Mouse (Mus musculus) heart, adult 9 months (tissue): ENCODE data around the gene Gm20547.
"Not testable (repeated sequence)": the region's sequence is repeated elsewhere in the genome, so short reads cannot be mapped to it uniquely, and the experiment has no call there.

ENCODE experiments used
- DNase-seq, 2 experiments: peaks; one replicate each; pipeline ENCODE4 v3.0.0; 2022; ENCODE audit warnings: low spot score in 2 of 2

The Gm20547 gene

DNA sequence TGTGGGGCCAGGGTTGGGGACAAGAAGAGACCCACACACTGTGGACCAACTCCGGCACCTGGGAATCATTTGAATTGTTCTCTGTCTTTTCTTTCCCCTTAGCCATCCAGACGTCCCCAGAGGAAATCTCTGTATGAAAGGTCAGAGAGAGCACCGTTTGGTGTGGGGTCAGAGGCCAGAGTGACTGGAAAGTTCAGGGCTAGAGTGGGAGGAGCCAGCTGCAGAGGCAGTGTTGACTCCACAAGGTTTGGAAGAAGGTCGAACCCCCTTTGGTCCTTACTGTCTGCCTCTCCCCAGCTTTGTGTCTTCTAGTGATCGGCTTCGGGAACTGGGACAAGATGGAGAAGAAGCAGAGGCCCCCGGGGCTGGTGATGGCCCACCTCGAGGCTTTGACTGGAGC is 28.3 kb downstream of the Gm20547 start:
- no peak for DNase-seq

DNA sequence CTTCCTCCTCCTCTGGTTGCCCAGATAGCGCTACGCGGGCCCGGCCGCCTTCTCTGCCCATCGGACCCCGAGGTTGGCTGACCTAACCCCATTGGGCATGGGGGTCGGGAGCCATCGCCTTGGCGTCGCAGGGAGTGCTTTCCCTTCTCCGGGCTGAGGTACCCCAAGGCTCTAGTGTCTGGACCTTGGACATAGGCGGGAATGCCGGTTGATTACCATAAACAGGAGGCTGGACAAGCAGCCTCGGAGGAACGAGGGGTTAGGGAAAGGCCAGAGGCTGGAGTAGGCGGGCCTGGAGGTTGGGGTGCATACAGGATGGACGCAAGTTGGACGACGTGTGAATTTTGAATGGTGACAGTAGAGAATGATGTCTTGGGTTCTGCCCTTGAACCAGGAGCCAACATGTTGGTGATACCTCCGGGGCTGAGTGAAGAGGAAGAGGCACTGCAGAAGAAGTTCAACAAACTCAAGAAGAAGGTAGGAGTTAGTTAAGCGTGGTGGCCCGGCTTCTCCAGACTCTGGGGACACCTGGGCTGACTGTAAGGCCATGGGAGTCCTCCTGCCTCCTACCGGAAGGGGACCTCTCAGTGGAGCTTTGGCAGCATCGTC is 31.2 kb downstream of the Gm20547 start:
- no peak for DNase-seq

DNA sequence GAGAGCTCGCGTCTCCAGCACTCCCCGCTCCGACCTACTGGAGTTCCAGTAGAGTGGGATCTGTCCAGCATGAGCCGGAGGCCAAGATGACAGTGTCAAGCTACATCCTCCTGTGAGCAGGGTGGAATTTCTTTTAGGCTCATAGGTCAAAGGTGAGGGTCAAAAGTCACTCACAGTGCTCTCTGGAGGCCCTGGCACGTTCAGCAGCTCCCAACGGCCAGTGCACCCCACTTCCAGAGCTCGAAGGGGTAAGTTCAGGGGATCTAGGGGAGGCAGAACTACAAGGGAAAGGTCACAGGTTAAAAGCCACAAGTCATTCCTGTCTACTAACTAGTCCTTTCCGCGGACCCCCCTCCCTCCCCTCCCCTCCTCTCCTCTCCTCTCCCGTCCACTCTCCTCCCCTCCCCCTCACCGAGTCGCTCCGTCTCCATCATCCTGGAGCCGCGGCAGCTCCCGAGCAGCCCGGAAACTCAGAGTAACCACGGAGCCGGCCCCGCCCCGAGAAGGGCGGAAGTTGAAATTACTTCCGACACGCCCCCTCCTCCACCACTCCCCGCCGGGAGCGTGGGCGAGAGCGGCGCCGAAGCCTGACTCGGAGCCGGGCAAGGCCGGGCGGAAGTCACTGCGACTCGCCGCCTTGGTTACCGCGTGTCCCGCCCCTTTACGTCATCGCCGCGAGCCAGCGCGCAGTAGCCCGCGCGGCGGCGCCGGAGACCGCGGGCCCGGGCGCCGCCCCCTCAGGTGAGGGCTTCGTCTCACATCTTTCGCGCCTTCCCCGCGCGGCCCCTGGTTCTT is 31.9 kb downstream of the Gm20547 start, which contains the start of the genes Skiv2l and Nelfe:
Skiv2l (minus strand) TSS at position 489 of the 795 bp plus-strand sequence.
Nelfe (plus strand) TSS at position 670 of the 795 bp plus-strand sequence.
- DNase-seq = peak; percentile 93 to 97

DNA sequence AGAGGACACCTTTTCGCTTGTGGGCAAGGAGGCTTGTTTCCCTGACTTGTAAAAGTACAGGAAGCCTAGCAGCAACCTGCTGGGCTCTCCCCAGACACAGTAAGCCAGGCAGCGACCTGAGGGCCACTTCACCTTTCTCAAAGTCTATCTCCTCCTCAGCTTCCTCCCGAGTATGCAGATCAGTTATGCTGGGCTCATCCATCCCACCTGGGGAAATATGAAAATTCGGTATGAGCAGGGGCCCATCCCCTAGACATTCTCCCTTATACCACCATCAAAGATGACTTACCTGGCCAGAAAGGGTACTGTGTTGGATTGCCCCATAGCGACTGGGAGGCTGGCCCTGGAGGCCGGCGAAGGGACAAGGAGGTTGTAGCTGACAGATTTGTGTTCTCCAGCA is 34.2 kb downstream of the Gm20547 start:
- DNase-seq = no peak

DNA sequence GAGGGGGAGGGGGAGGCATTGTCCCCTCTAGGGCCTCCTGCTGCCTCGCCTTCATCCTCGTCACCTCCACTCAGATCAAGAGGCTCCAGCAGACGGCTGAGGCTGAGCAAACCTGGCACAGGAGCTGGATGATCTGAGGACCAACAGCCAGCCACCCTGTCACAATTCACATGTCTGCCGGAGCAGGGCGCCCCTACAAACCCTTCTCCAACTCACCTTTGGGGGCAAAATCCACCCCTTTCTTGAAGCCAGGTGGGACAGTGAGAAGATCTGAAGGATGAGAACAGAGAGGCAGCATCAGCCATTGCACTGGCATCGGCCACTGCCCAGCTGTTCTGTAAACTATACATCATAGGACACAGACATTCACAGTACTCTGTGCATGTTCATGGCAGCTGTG is 34.6 kb downstream of the Gm20547 start:
- DNase-seq = no peak

DNA sequence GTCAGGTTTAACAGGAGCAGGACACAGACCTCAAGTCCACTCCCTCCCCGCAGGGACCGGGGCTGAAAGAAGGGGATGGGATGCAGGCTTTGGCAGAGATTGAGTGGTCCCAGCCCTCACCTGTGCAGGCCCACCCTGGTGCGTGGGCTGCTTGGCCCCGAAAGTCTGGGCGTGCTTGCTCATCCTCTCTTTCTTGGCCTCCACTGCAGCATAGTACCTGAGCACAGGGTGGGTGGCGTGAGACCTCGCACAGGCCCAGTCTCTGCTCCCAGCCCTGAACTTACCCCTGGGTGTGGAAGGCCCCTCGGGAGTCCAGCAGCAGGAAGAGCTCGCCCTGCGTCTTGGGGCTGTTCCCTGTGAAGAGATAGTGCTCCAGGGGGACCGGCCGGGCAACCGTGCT is 37.0 kb downstream of the Gm20547 start:
- no peak for DNase-seq

DNA sequence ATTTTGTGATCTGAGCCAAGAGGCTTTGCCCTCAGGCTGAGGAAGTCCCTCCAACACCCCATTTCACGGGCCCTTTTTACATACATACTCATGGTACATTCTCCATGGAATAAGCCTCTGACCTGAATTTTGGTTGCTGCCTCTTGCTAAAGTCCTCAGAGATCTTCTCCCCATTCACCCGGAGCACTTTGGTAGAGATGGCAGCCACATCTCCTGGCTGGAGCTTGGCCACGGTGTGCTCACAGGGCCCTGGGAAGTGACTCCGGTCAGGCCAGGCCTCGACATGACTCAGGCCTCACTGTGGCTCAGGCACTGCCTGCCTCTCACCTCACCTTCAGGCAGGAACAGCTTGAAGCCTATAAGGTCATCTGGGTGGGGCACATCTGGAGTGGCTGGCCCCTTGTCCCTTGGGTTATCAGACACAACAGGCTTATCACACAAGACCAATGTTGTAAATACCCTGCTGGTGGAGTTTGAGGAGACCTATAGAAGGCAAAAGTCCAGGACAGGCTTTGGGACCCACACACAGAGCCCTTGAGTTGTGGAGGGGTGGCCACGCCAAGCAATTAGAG is 41.0 kb downstream of the Gm20547 start:
- DNase-seq = no peak

DNA sequence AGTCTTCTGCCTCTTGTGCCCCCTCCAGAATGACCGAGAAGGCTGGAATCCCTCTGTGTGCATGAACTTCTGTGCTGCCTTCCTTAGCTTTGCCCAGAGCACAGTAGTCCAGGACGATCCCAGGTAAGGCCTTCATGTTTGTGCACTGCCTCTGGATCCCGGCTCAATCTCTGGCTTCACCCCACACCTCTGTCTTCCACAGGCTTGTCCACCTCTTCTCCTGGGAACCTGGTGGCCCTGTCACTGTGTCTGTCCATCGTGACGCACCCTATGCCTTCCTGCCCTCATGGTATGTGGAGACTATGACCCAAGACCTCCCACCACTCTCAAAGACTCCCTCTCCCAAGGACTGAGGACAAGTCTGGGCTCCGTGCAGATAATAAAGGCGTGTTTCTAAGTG is 43.1 kb downstream of the Gm20547 start:
- no peak for DNase-seq

DNA sequence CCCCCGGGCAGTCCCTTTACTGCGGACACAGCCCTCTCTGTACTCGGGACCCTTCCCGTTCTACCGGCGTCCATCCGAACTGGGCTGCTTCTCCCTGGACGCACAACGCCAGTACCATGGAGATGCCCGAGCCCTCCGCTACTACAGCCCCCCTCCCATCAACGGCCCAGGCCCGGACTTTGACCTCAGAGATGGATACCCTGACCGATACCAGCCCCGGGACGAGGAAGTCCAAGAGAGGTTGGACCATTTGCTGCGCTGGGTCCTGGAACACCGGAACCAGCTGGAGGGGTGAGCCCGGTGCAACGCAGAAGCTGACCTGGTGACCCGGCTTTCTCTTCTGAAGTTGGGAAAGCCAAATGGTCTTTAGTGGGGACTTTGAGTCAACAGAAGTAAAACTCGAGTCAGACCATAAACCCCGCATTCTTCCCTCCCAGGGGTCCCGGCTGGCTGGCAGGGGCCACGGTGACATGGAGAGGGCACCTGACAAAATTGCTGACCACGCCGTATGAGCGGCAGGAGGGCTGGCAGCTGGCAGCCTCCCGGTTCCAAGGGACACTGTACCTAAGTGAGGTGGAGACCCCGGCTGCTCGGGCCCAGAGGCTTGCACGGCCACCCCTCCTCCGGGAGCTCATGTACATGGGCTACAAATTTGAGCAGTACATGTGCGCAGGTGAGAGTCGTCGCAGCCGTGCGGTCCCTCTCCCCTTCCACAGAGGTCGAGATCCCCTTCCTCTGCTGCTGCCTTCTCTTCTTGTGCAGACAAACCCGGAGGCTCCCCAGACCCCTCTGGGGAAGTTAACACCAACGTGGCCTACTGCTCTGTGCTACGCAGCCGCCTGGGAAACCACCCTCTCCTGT is 44.1 kb downstream of the Gm20547 start:
- peak; percentile 11 to 30 for DNase-seq

DNA sequence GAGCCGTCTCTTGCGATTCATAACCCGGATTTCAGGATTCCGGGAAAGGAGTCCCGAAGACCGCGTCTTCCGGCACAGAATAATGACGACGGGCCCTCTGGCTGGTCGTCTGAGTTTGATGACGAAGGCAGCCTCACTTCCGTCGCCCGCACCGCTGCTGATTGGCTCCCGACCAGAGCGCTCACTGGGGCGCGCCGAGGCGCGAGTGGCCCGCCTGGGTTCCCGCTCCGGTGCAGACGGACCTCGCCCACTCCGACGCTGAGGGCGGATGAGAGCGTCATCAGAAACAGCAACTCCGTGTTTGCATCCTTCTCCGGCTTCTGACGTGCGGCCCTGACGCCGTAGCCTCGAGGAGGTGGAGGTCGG is 45.0 kb downstream of the Gm20547 start, which contains the start of the genes Stk19 and Dxo:
Stk19 (minus strand) TSS at position 90 of the 366 bp plus-strand sequence.
Dxo (plus strand) TSS at position 164 of the 366 bp plus-strand sequence.
- DNase-seq = peak; percentile 95 to 97

DNA sequence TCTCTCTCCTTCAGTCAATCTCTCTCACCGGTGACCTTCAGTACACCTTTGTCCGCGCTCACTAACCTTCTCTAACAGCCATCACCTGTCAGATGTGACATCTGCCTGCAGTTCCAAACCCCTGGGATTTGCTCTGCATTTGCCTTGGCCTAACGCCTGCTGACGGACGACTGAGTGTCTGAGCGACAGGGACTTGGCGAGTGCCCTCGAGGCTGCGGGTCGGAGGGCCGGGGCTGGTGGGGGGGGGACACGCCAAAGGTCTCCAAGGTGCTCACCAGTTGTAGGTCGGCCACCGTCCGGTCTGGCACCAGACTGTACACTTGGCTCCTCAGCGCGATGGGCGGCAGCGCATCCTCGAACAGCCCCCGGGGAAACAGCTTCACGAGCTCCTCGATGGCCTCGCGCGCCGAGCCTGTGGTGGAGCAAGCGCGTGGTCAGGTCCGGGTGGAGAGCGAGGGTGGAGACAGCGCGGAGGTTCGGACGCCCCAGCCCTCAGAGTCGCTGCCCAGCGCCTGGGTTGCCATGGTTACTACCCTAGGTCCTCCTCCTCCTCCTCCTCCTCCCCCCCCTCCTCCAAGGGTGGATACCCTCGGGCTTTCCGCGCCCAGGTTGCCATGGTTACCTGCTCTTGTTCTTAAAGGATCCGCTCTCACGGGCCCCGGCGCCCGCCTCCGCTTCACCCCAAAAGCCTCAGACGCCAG is 45.5 kb downstream of the Gm20547 start:
- no peak for DNase-seq

DNA sequence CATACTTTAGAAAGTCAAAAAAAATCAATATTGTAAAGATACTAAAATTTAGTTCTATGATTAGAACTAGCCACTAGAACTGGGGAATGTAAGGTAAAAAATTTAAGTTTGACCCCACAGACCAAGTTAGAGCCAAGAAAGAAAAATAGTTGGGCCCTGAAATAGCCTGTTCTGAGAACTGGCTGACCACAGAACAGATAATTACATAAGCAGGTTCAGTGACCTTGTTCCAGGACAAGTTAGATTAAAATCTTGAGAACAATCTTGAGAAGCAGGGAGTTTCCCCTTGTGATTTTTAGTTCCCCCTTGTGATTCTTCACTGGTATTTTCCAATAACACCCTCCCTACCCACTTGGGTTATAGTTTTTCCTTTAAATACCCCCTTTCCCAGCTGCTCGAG is 51.1 kb downstream of the Gm20547 start:
- DNase-seq = not testable (repeated sequence)

DNA sequence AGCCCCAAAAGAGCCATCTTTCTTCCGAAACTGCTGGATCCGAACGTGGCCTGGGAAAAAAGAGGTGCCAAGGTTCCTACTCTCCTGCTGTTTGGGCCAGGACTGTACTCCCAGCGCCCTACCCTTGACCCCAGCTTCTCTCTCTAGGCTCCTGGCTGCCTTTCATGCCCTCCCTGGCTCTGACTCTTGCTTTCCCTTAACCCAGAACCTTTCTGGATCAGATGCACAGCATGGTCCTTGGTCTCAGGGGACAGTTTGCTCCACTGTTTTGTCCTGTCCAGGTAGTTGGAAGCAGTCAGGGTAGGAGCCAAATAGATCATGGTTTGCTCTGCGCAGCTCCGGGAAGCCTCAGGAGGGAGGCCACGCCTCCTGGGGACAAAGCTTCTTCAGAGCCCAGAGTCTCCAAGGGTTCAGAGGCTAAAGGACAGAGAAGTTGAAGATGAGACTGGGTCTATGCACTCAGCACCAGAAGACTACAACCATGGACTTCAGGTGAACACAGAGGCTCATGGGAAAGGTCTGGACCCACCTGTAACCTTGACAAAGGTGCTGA is 66.9 kb downstream of the Gm20547 start:
- no peak for DNase-seq

DNA sequence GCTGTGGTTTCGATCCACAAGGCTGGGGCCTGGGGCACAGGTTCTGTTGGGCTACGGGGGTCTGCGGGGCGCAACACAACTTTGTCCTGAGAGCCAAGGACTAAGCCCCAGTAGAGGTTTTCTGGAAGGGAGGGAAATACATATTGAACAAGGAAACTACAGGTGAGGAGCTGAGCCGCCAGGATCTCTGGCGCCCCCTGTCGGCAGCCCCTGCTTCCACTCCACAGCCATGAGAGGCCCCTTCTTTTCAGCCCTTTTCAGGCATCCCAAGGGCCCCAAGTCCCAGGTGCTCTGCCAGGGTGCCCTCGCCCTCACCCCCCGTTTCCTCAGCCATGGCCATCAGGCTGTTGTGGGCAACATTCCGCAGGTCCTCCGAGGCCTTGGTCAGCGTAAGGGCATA is 68.1 kb downstream of the Gm20547 start:
- not testable (repeated sequence) for DNase-seq

DNA sequence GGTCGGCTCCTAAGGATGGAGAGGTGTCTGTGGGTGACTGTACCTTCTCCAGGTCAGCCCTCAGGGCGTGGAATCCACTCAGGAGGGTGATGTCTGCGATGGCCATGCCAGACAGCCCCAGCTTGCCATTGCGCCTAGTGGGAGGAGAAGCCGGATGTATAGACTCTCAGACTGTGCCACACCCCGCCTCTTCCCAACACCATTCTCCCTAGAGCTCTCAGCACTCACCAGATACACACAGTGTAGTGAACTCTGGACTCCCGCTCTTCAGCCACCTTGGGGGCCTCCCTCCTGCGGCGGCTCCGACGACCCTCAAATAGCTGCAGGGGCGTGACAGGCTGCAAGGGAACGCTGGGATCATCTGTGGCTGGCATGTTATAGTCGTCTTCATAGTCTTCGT is 70.6 kb downstream of the Gm20547 start:
- DNase-seq = no peak

DNA sequence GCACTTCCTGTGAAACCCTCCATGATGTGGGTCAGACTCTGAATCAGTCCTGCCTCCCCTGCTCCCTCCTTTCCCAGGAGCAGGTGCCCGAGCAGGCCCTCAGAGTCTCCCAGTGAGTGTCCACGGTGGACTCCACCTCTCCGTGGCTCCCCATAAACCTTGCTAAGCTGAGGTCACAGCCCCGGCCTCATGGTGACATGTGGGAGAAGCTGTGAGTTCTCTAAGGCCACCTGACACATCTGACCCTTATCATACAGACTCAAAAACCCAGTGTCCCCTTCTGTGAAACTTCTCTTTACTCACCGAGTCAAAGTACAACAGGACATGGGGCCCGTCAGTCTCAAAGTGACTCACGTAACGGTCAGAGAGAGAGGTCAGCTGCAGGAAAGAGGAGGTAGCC is 71.0 kb downstream of the Gm20547 start:
- not testable (repeated sequence) for DNase-seq

DNA sequence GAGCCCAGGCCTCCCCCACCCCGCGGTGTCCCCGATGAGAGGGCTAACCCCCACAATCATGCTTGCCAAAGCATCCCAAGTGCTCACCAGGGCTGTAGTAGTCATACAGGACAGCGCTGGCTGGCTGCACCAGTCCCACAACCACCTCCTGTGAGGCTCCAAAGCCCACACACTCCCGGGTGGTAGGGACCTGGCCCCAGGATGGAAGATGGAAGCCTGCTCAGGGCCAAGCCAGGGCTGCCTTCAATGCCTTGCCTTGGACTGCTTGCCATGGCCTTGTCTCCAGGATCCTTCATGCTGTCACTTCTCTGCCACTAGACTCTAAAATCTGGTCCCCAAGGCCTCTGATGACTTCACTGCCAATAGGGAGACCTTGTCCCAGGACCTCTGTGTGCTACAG is 71.4 kb downstream of the Gm20547 start:
- not testable (repeated sequence) for DNase-seq

DNA sequence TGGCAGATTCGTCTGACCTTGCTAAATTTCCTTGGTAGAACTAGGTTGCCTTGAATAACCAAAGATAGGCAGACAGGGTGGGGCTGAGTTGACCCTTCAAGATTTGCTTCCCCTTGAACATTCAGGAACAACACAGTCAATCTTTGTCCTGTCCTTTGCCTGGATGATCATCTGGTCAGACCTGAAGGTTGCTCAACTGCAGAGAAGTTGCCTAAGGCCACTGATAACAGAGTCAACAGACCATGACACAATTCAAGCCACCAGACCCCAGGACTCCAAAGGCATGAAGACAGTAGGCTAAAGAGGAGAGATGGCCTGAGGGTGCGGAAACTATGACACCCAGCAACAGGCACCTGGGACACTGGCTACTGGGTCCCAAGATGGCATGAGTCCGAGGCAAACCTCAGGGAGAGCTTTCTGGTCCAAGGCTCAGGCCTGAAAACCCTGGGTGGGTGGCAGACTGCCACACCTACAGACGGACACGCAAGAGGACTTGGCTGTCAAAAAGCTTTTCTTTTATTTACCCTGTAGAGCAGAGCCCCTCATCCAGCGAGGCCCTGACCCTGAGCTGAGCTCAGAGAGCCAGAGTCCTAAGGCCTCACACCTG is 73.1 kb downstream of the Gm20547 start:
- DNase-seq = no peak

DNA sequence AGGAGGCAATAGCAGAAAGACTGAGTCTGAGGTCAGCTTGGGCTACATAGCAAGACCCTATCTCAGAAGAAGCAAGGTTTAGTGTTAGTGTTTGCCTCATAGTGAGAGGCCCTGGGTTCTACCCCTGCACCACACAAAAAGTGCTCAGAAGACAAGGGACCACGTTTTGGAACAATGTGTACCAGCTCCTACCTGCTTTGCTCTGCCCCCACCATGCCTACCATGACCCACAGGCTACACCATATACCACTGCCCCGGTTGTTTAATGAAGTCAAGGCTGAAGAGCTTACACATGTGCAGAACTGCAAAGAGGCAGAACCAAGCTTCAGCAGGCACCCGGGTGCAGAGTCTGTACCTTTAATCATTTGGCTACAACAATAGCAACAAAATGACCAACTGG is 74.7 kb downstream of the Gm20547 start:
- DNase-seq = no peak
